Mouse (Mus musculus): ENCODE results near the gene Taf9b. TPM values are rescaled to one million over a fixed set of nuclear protein-coding genes. Genes with fewer than 3 reads are reported as not detected.

The Taf9b gene
- polyA plus RNA-seq, 1 experiment from 2014 or later, result 15.7 TPM

GRCm38 (mm10) chrX:106187737-106188136 is 33.2 kb downstream of the Taf9b start:
- Histone ChIP-seq H3K4me2 (peak overlapping the region; percentile 53), H3K9ac (ENCODE audit: low read length) (peak overlapping the region; percentile 64), H3K4me1 (ENCODE audit: control insufficient read depth, insufficient read depth, low read length) (peaks cover 7% of the 10 kb centered on the region; the same call in 1 of the 2 replicates), H3K4me3 (ENCODE audit: low read depth, low read length) (peak overlapping the region; percentile 52), H3K27ac (ENCODE audit: low read depth, low read length) (peak overlapping the region; percentile 48; the same call in 1 of the 2 replicates), H3K36me3 (ENCODE audit: control insufficient read depth, insufficient read depth, low read length) (no peaks in the 10 kb centered on the region), H3K27me3 (ENCODE audit: control insufficient read depth, insufficient read depth, low read length) (no peaks in the 10 kb centered on the region), H3K9me3 (ENCODE audit: control insufficient read depth, low read length) (no peaks in the 10 kb centered on the region)
- ATAC-seq (ENCODE audit: low FRiP score) (no peak), DNase-seq (ENCODE audit: low spot score, missing footprints) (peak; percentile 83)
- WGBS, result 20% methylated on average over 12 of the region's 12 CpGs

- DNase-seq (ENCODE audit: low spot score, missing footprints) (peak; percentile 97), ATAC-seq (ENCODE audit: low FRiP score) (peak; percentile 98)
- WGBS, result 17% methylated on average over 46 of the region's 55 CpGs
- Histone ChIP-seq H3K27me3 (ENCODE audit: control insufficient read depth, insufficient read depth, low read length) (no peaks in the 10 kb centered on the region), H3K9me3 (ENCODE audit: control insufficient read depth, low read length) (no peaks in the 10 kb centered on the region), H3K4me1 (ENCODE audit: control insufficient read depth, insufficient read depth, low read length) (peaks cover 7% of the 10 kb centered on the region; the same call in 1 of the 2 replicates), H3K4me3 (ENCODE audit: low read depth, low read length) (peak within 1 kb of the TSS; percentile 52), H3K36me3 (ENCODE audit: control insufficient read depth, insufficient read depth, low read length) (no peaks in the 10 kb centered on the region), H3K4me2 (peak within 1 kb of the TSS; percentile 53), H3K9ac (ENCODE audit: low read length) (peak within 1 kb of the TSS; percentile 64), H3K27ac (ENCODE audit: low read depth, low read length) (peak within 1 kb of the TSS; percentile 69)
Measured at GRCm38 (mm10) chrX:106186713-106187649, 34.0 kb downstream of the Taf9b start, which contains the start of gene Pgk1. Pgk1 (plus strand) TSS chrX:106187100.

GRCm38 (mm10) chrX:106185706-106186105 is 35.3 kb downstream of the Taf9b start:
- Histone ChIP-seq H3K9ac (ENCODE audit: low read length) (no peak overlapping the region), H3K4me2 (no peak overlapping the region), H3K36me3 (ENCODE audit: control insufficient read depth, insufficient read depth, low read length) (no peaks in the 10 kb centered on the region), H3K4me3 (ENCODE audit: low read depth, low read length) (no peak overlapping the region), H3K27me3 (ENCODE audit: control insufficient read depth, insufficient read depth, low read length) (no peaks in the 10 kb centered on the region), H3K9me3 (ENCODE audit: control insufficient read depth, low read length) (no peaks in the 10 kb centered on the region), H3K27ac (ENCODE audit: low read depth, low read length) (peak overlapping the region; percentile 69), H3K4me1 (ENCODE audit: control insufficient read depth, insufficient read depth, low read length) (peaks cover 7% of the 10 kb centered on the region; the same call in 1 of the 2 replicates)
- ATAC-seq (ENCODE audit: low FRiP score) (peak; percentile 40), DNase-seq (ENCODE audit: low spot score, missing footprints) (peak; percentile 83)
- WGBS, result 13% methylated on average over 5 of the region's 5 CpGs

GRCm38 (mm10) chrX:106184279-106184678 is 36.7 kb downstream of the Taf9b start:
- peaks cover 3% of the 10 kb centered on the region; the same call in 1 of the 2 replicates for H3K4me1 ChIP-seq (ENCODE audit: control insufficient read depth, insufficient read depth, low read length)
- no peaks in the 10 kb centered on the region for H3K9me3 ChIP-seq (ENCODE audit: control insufficient read depth, low read length)
- H3K4me3 ChIP-seq (ENCODE audit: low read depth, low read length), result no peak overlapping the region
- no peaks in the 10 kb centered on the region for H3K36me3 ChIP-seq (ENCODE audit: control insufficient read depth, insufficient read depth, low read length)
- no peaks in the 10 kb centered on the region for H3K27me3 ChIP-seq (ENCODE audit: control insufficient read depth, insufficient read depth, low read length)
- ATAC-seq (ENCODE audit: low FRiP score), result no peak
- DNase-seq (ENCODE audit: low spot score, missing footprints), result peak; percentile 59
- no peak overlapping the region for H3K27ac ChIP-seq (ENCODE audit: low read depth, low read length)
- WGBS, result 25% methylated on average over 4 of the region's 4 CpGs
- no peak overlapping the region for H3K9ac ChIP-seq (ENCODE audit: low read length)
- no peak overlapping the region for H3K4me2 ChIP-seq

- Histone ChIP-seq H3K9me3 (ENCODE audit: control insufficient read depth, low read length) (no peaks in the 10 kb centered on the region), H3K4me3 (ENCODE audit: low read depth, low read length) (no peak overlapping the region), H3K4me1 (ENCODE audit: control insufficient read depth, insufficient read depth, low read length) (no peaks in the 10 kb centered on the region), H3K4me2 (no peak overlapping the region), H3K36me3 (ENCODE audit: control insufficient read depth, insufficient read depth, low read length) (no peaks in the 10 kb centered on the region), H3K27ac (ENCODE audit: low read depth, low read length) (no peak overlapping the region), H3K27me3 (ENCODE audit: control insufficient read depth, insufficient read depth, low read length) (no peaks in the 10 kb centered on the region), H3K9ac (ENCODE audit: low read length) (no peak overlapping the region)
- DNase-seq (ENCODE audit: low spot score, missing footprints) (no peak), ATAC-seq (ENCODE audit: low FRiP score) (no peak)
- WGBS, result 55% methylated on average over 9 of the region's 9 CpGs
Measured at GRCm38 (mm10) chrX:106176331-106176730, 44.6 kb downstream of the Taf9b start.

GRCm38 (mm10) chrX:106171853-106172154 is 49.2 kb downstream of the Taf9b start:
- DNase-seq (ENCODE audit: low spot score, missing footprints), result no peak
- Histone ChIP-seq H3K4me3 (ENCODE audit: low read depth, low read length) (no peak overlapping the region; the same call in 1 of the 2 replicates), H3K27me3 (ENCODE audit: control insufficient read depth, insufficient read depth, low read length) (no peaks in the 10 kb centered on the region), H3K9me3 (ENCODE audit: control insufficient read depth, low read length) (no peaks in the 10 kb centered on the region), H3K4me2 (peak overlapping the region; percentile 38; the same call in 1 of the 2 replicates), H3K27ac (ENCODE audit: low read depth, low read length) (no peak overlapping the region), H3K4me1 (ENCODE audit: control insufficient read depth, insufficient read depth, low read length) (no peaks in the 10 kb centered on the region), H3K36me3 (ENCODE audit: control insufficient read depth, insufficient read depth, low read length) (no peaks in the 10 kb centered on the region), H3K9ac (ENCODE audit: low read length) (no peak overlapping the region)
- peak; percentile 58; the same call in 1 of the 2 replicates for ATAC-seq (ENCODE audit: low FRiP score)
- 74% methylated on average over 5 of the region's 6 CpGs for WGBS

- H3K27ac ChIP-seq (ENCODE audit: low read depth, low read length), result no peak overlapping the region
- DNase-seq (ENCODE audit: low spot score, missing footprints), result peak; percentile 91
- H3K36me3 ChIP-seq (ENCODE audit: control insufficient read depth, insufficient read depth, low read length), result no peaks in the 10 kb centered on the region
- no peaks in the 10 kb centered on the region for H3K9me3 ChIP-seq (ENCODE audit: control insufficient read depth, low read length)
- no peaks in the 10 kb centered on the region for H3K27me3 ChIP-seq (ENCODE audit: control insufficient read depth, insufficient read depth, low read length)
- H3K4me1 ChIP-seq (ENCODE audit: control insufficient read depth, insufficient read depth, low read length), result no peaks in the 10 kb centered on the region
- H3K9ac ChIP-seq (ENCODE audit: low read length), result peak overlapping the region; percentile 38; the same call in 1 of the 2 replicates
- 32% methylated on average over 18 of the region's 18 CpGs for WGBS
- H3K4me3 ChIP-seq (ENCODE audit: low read depth, low read length), result peak overlapping the region; percentile 18
- H3K4me2 ChIP-seq, result peak overlapping the region; percentile 38
- peak; percentile 83 for ATAC-seq (ENCODE audit: low FRiP score)
Measured at GRCm38 (mm10) chrX:106171106-106171852, 49.7 kb downstream of the Taf9b start.

GRCm38 (mm10) chrX:106165089-106165488 is 55.9 kb downstream of the Taf9b start:
- Histone ChIP-seq H3K36me3 (ENCODE audit: control insufficient read depth, insufficient read depth, low read length) (no peaks in the 10 kb centered on the region), H3K27me3 (ENCODE audit: control insufficient read depth, insufficient read depth, low read length) (no peaks in the 10 kb centered on the region), H3K4me2 (no peak overlapping the region), H3K27ac (ENCODE audit: low read depth, low read length) (no peak overlapping the region), H3K4me1 (ENCODE audit: control insufficient read depth, insufficient read depth, low read length) (no peaks in the 10 kb centered on the region), H3K9me3 (ENCODE audit: control insufficient read depth, low read length) (no peaks in the 10 kb centered on the region), H3K9ac (ENCODE audit: low read length) (no peak overlapping the region), H3K4me3 (ENCODE audit: low read depth, low read length) (no peak overlapping the region)
- DNase-seq (ENCODE audit: low spot score, missing footprints), result no peak
- ATAC-seq (ENCODE audit: low FRiP score), result no peak
- 78% methylated on average over 1 of the region's 1 CpGs for WGBS

GRCm38 (mm10) chrX:106164555-106164954 is 56.4 kb downstream of the Taf9b start:
- no peak overlapping the region for H3K4me2 ChIP-seq
- H3K9me3 ChIP-seq (ENCODE audit: control insufficient read depth, low read length), result no peaks in the 10 kb centered on the region
- no peak overlapping the region for H3K9ac ChIP-seq (ENCODE audit: low read length)
- H3K4me3 ChIP-seq (ENCODE audit: low read depth, low read length), result no peak overlapping the region
- no peak overlapping the region for H3K27ac ChIP-seq (ENCODE audit: low read depth, low read length)
- H3K27me3 ChIP-seq (ENCODE audit: control insufficient read depth, insufficient read depth, low read length), result no peaks in the 10 kb centered on the region
- H3K4me1 ChIP-seq (ENCODE audit: control insufficient read depth, insufficient read depth, low read length), result no peaks in the 10 kb centered on the region
- DNase-seq (ENCODE audit: low spot score, missing footprints) (no peak), ATAC-seq (ENCODE audit: low FRiP score) (no peak)
- 71% methylated on average over 5 of the region's 5 CpGs for WGBS
- H3K36me3 ChIP-seq (ENCODE audit: control insufficient read depth, insufficient read depth, low read length), result no peaks in the 10 kb centered on the region
